Mouse (Mus musculus): ENCODE data around the gene Gpr19.

- TF ChIP-seq CTCF (IDR thresholded peaks at IDR 0.05; ENCODE audit: low read depth, low read length) (no peak), EP300 (IDR thresholded peaks at IDR 0.05; ENCODE audit: insufficient read depth, low read depth, low read length) (no peak)
Observed at GRCm38 (mm10) chr6:134928889-134929310, 30.5 kb upstream of the Gpr19 start.
